Mouse (Mus musculus) gastrocnemius, postnatal 10 days (tissue): Measurements from ENCODE around the gene 9430097D07Rik. TPM values are rescaled to one million over a fixed set of nuclear protein-coding genes. Genes with fewer than 3 reads are reported as not detected.

Experiments used
- DNase-seq: peaks from one replicate; pipeline ENCODE4 v3.0.0; 2021; ENCODE audit warnings: mixed read lengths
- total RNA-seq, 2 experiments: library from RNA; stranded (reverse); gene quantifications; 2 replicates each; pipeline ENCODE4 v1.2.3; 2021

Gene 9430097D07Rik
- total RNA-seq, 2 experiments from 2014 or later, result not detected

GRCm38 (mm10) chr2:32559570-32559969, 15.9 kb downstream of the 9430097D07Rik start:
- DNase-seq, result no peak

GRCm38 (mm10) chr2:32556019-32556418, 19.5 kb downstream of the 9430097D07Rik start:
- DNase-seq, result no peak

- no peak for DNase-seq
Measured at GRCm38 (mm10) chr2:32555484-32555883, 20.0 kb downstream of the 9430097D07Rik start.

GRCm38 (mm10) chr2:32553592-32554148, 21.8 kb downstream of the 9430097D07Rik start:
- no peak for DNase-seq

GRCm38 (mm10) chr2:32551236-32551635, 24.2 kb downstream of the 9430097D07Rik start:
- DNase-seq, result no peak

- peak; percentile 87 for DNase-seq
Measured at GRCm38 (mm10) chr2:32549764-32550163, 25.7 kb downstream of the 9430097D07Rik start.

GRCm38 (mm10) chr2:32549171-32549570, 26.3 kb downstream of the 9430097D07Rik start:
- DNase-seq, result no peak

GRCm38 (mm10) chr2:32547964-32548739, 27.3 kb downstream of the 9430097D07Rik start:
- DNase-seq, result peak; percentile 66

GRCm38 (mm10) chr2:32547380-32547779, 28.1 kb downstream of the 9430097D07Rik start:
- no peak for DNase-seq

- no peak for DNase-seq
Measured at GRCm38 (mm10) chr2:32546951-32547350, 28.5 kb downstream of the 9430097D07Rik start.

GRCm38 (mm10) chr2:32543031-32543449, 32.4 kb downstream of the 9430097D07Rik start:
- DNase-seq, result no peak

- no peak for DNase-seq
Measured at GRCm38 (mm10) chr2:32541986-32542573, 33.4 kb downstream of the 9430097D07Rik start.

- no peak for DNase-seq
Measured at GRCm38 (mm10) chr2:32541333-32541908, 34.1 kb downstream of the 9430097D07Rik start.

- no peak for DNase-seq
Measured at GRCm38 (mm10) chr2:32539452-32539981, 36.0 kb downstream of the 9430097D07Rik start.

- no peak for DNase-seq
Measured at GRCm38 (mm10) chr2:32538461-32538860, 37.0 kb downstream of the 9430097D07Rik start.

GRCm38 (mm10) chr2:32537941-32538340, 37.5 kb downstream of the 9430097D07Rik start:
- DNase-seq, result no peak

- DNase-seq, result no peak
Measured at GRCm38 (mm10) chr2:32537360-32537905, 38.1 kb downstream of the 9430097D07Rik start.

GRCm38 (mm10) chr2:32536634-32537359, 38.7 kb downstream of the 9430097D07Rik start:
- DNase-seq, result peak; percentile 30

GRCm38 (mm10) chr2:32536086-32536633, 39.3 kb downstream of the 9430097D07Rik start:
- DNase-seq, result peak; percentile 46

GRCm38 (mm10) chr2:32535501-32535991, 39.9 kb downstream of the 9430097D07Rik start:
- peak; percentile 59 for DNase-seq
